ENCODE assay signal across 23 mouse cellular contexts in genomic region chr2:137497616-137498015, GRCm38 (mm10).
A peak's percentile ranks its signal among the peaks of the same experiment; 100 is the strongest.
DNase-seq lines count a peak whose midpoint lies in the region; ATAC-seq and TF ChIP-seq lines count a peak whose summit lies in the region.
"Had no signal": no experiment of that assay in that cellular context is flagged by ENCODE, and none has a peak within 500 bp of the region (broad histone marks: within the 10 kb centered on the region; RNA-seq: fewer than 3 reads in every experiment).

No protein-coding gene starts in this region.

- H3K4me3 ChIP-seq in kidney, adult 2 months (ENCODE audit: insufficient read depth, low read depth, low read length): no peak overlapping the region
- no peak overlapping the region for H3K4me3 ChIP-seq in kidney, embryonic 15.5 days (replicated peaks)
- H3K4me3 ChIP-seq in midbrain, embryonic 11.5 days (ENCODE audit: low read depth, low read length): no peak overlapping the region
- no peak overlapping the region for H3K4me3 ChIP-seq in midbrain, postnatal 0 days (ENCODE audit: low read depth, low read length)
- H3K4me3 ChIP-seq: embryonic facial prominence, embryonic 10.5 days; embryonic facial prominence, embryonic 12.5 days; forebrain, embryonic 13.5 days; forebrain, embryonic 15.5 days had no signal

- TF ChIP-seq CTCF in kidney, adult 2 months (conservative IDR thresholded peaks at IDR 0.05; ENCODE audit: insufficient read depth, insufficient read length, low read depth, low read length): no peak
- TF ChIP-seq CTCF in midbrain, postnatal 0 days (IDR thresholded peaks at IDR 0.05): no peak

- H3K27ac ChIP-seq in kidney, adult 2 months (ENCODE audit: insufficient read depth, low read depth, low read length): no peak overlapping the region
- H3K27ac ChIP-seq in kidney, embryonic 15.5 days: no peak overlapping the region
- H3K27ac ChIP-seq in midbrain, embryonic 11.5 days (ENCODE audit: low read depth, low read length): no peak overlapping the region
- no peak overlapping the region for H3K27ac ChIP-seq in midbrain, postnatal 0 days (ENCODE audit: low read depth, low read length)
- H3K27ac ChIP-seq: embryonic facial prominence, embryonic 10.5 days; embryonic facial prominence, embryonic 12.5 days; forebrain, embryonic 13.5 days; forebrain, embryonic 15.5 days had no signal

- no peak; the same call in 1 of the 2 replicates for ATAC-seq in kidney, embryonic 15.5 days (replicated peaks; ENCODE audit: low FRiP score)
- ATAC-seq in midbrain, embryonic 11.5 days (ENCODE audit: low FRiP score): no peak
- ATAC-seq in midbrain, postnatal 0 days (ENCODE audit: low FRiP score): no peak
- ATAC-seq: activated CD4-positive, CD25-positive, alpha-beta regulatory T cell, adult 4 months; CD4-positive, CD25-positive, alpha-beta regulatory T cell, adult 4 months; forebrain, embryonic 13.5 days; forebrain, embryonic 15.5 days; Patski had no signal

- DNase-seq in kidney, adult 2 months: peak; percentile 54
- no peak for DNase-seq in kidney, postnatal 14 days
- DNase-seq in kidney, postnatal 36 days: peak; percentile 2 to 35
- peak; percentile 31 for DNase-seq in midbrain, embryonic 11.5 days (ENCODE audit: low spot score, missing footprints)
- no peak for DNase-seq in midbrain, postnatal 0 days (ENCODE audit: low spot score)
- DNase-seq: adrenal gland, adult 8-10 months; adrenal gland, postnatal 14 days; adrenal gland, postnatal 36 days; B cell, adult 2 months; cerebellum, adult 11-12 months; cerebellum, adult 2 months; cerebellum, adult 9-10 months; cerebellum, postnatal 25 days had no signal

- TF ChIP-seq POLR2A in kidney, adult 2 months (IDR thresholded peaks at IDR 0.05; ENCODE audit: low read depth, low read length): no peak

- H3K4me2 ChIP-seq in kidney, embryonic 15.5 days: no peak overlapping the region
- no peak overlapping the region for H3K4me2 ChIP-seq in midbrain, embryonic 11.5 days
- H3K4me2 ChIP-seq in midbrain, postnatal 0 days (ENCODE audit: low read depth, low read length, poor library complexity, severe bottlenecking): no peak overlapping the region
- H3K4me2 ChIP-seq: embryonic facial prominence, embryonic 12.5 days; forebrain, embryonic 13.5 days; forebrain, embryonic 15.5 days had no signal

- H3K36me3 ChIP-seq in kidney, adult 2 months (ENCODE audit: control insufficient read depth, insufficient read depth, low read length): no peaks in the 10 kb centered on the region
- H3K36me3 ChIP-seq in kidney, embryonic 15.5 days: no peaks in the 10 kb centered on the region
- H3K36me3 ChIP-seq in midbrain, embryonic 11.5 days (ENCODE audit: control insufficient read depth, insufficient read depth, low read length): no peaks in the 10 kb centered on the region
- no peaks in the 10 kb centered on the region for H3K36me3 ChIP-seq in midbrain, postnatal 0 days (ENCODE audit: insufficient read depth, low read length)
- H3K36me3 ChIP-seq: embryonic facial prominence, embryonic 10.5 days; embryonic facial prominence, embryonic 12.5 days; forebrain, embryonic 15.5 days; G1E had no signal

- H3K27me3 ChIP-seq in kidney, adult 2 months (replicated peaks; ENCODE audit: control insufficient read depth, insufficient read depth, low read length): no peaks in the 10 kb centered on the region
- H3K27me3 ChIP-seq in kidney, embryonic 15.5 days: no peaks in the 10 kb centered on the region
- H3K27me3 ChIP-seq in midbrain, embryonic 11.5 days (ENCODE audit: control insufficient read depth, insufficient read depth, low read length): no peaks in the 10 kb centered on the region
- no peaks in the 10 kb centered on the region for H3K27me3 ChIP-seq in midbrain, postnatal 0 days (ENCODE audit: insufficient read depth, low read length)
- H3K27me3 ChIP-seq: CH12.LX; embryonic facial prominence, embryonic 12.5 days; forebrain, embryonic 13.5 days; forebrain, embryonic 15.5 days; Patski had no signal

- H3K9me3 ChIP-seq in kidney, embryonic 15.5 days (replicated peaks): no peaks in the 10 kb centered on the region
- no peaks in the 10 kb centered on the region for H3K9me3 ChIP-seq in midbrain, embryonic 11.5 days (ENCODE audit: control insufficient read depth, low read length)
- no peaks in the 10 kb centered on the region for H3K9me3 ChIP-seq in midbrain, postnatal 0 days (ENCODE audit: low read length)
- H3K9me3 ChIP-seq: embryonic facial prominence, embryonic 10.5 days; embryonic facial prominence, embryonic 12.5 days; forebrain, embryonic 13.5 days; forebrain, embryonic 15.5 days had no signal

- no peaks in the 10 kb centered on the region for H3K4me1 ChIP-seq in kidney, adult 2 months (ENCODE audit: control insufficient read depth, insufficient read depth, low read length)
- no peaks in the 10 kb centered on the region for H3K4me1 ChIP-seq in kidney, embryonic 15.5 days
- H3K4me1 ChIP-seq in midbrain, embryonic 11.5 days (ENCODE audit: control insufficient read depth, insufficient read depth, low read length): no peaks in the 10 kb centered on the region
- H3K4me1 ChIP-seq in midbrain, postnatal 0 days (ENCODE audit: insufficient read depth, low read length): no peaks in the 10 kb centered on the region
- H3K4me1 ChIP-seq: embryonic facial prominence, embryonic 10.5 days; embryonic facial prominence, embryonic 12.5 days; forebrain, embryonic 13.5 days; forebrain, embryonic 15.5 days had no signal

- no peak overlapping the region for H3K9ac ChIP-seq in kidney, embryonic 15.5 days
- H3K9ac ChIP-seq in midbrain, embryonic 11.5 days (ENCODE audit: low read length): no peak overlapping the region
- H3K9ac ChIP-seq in midbrain, postnatal 0 days (replicated peaks; ENCODE audit: low read length, poor library complexity, severe bottlenecking): no peak overlapping the region
- H3K9ac ChIP-seq: embryonic facial prominence, embryonic 12.5 days; forebrain, embryonic 13.5 days; forebrain, embryonic 15.5 days had no signal

- WGBS in kidney, adult 2 months: 30% methylated on average over 2 of the region's 2 CpGs
- 60% methylated on average over 2 of the region's 2 CpGs for WGBS in kidney, embryonic 15.5 days
- WGBS in midbrain, embryonic 11.5 days: 75% methylated on average over 2 of the region's 2 CpGs
- 79% methylated on average over 2 of the region's 2 CpGs for WGBS in midbrain, postnatal 0 days

Comparison
In these comparisons a context has a peak if more than half of its experiments do, and no peak if none do; other contexts are left out.
1. DNase-seq: peak in kidney, adult 2 months (single experiment), kidney, postnatal 36 days (2 of 2) and midbrain, embryonic 11.5 days (single experiment); none in kidney, postnatal 14 days (single experiment) and midbrain, postnatal 0 days (single experiment).